Mouse (Mus musculus) hindbrain, embryonic 16.5 days (tissue): Measurements from ENCODE around the gene Usp9y. TPM values are rescaled to one million over a fixed set of nuclear protein-coding genes. Genes with fewer than 3 reads are reported as not detected.

Experiments
- ATAC-seq: fragments of 200-750 bp; cut with Nextera tagmentation; 2 replicates; pipeline ENCODE4 v1.8.0; 2017; ENCODE audit warnings: moderate TSS enrichment, moderate library complexity
- H3K27ac ChIP-seq: fragments of 300-500 bp; sonication (generic); 2 replicates; pipeline ENCODE4 v1.5.1; 2014; ENCODE audit warnings: low read depth, mild to moderate bottlenecking, control low read depth, low read length, moderate library complexity
- H3K27me3 ChIP-seq: fragments of 300-500 bp; sonication (generic); replicated peaks from 2 replicates; pipeline ENCODE4 v1.6.1; 2014; ENCODE audit warnings: low read length; ENCODE audit not compliant: control insufficient read depth, insufficient read depth
- H3K36me3 ChIP-seq: fragments of 300-500 bp; sonication (generic); 2 replicates; pipeline ENCODE4 v1.6.1; 2014; ENCODE audit warnings: mild to moderate bottlenecking, low read length, moderate library complexity, mixed read lengths; ENCODE audit not compliant: control insufficient read depth, insufficient read depth
- H3K4me1 ChIP-seq: fragments of 300-500 bp; sonication (generic); 2 replicates; pipeline ENCODE4 v1.6.1; 2014; ENCODE audit warnings: low read depth, low read length; ENCODE audit not compliant: control insufficient read depth, insufficient read depth
- H3K4me2 ChIP-seq: fragments of 300-500 bp; sonication (generic); 2 replicates; pipeline ENCODE4 v1.6.1; 2014; ENCODE audit warnings: mild to moderate bottlenecking, low read length, control low read depth, moderate library complexity
- H3K4me3 ChIP-seq: fragments of 300-500 bp; sonication (generic); 2 replicates; pipeline ENCODE4 v1.5.1; 2014; ENCODE audit warnings: mild to moderate bottlenecking, low read length, control low read depth, moderate library complexity
- H3K9ac ChIP-seq: fragments of 300-500 bp; sonication (generic); 2 replicates; pipeline ENCODE4 v1.6.1; 2014; ENCODE audit warnings: low read depth, mild to moderate bottlenecking, control low read depth, low read length, moderate library complexity
- H3K9me3 ChIP-seq: fragments of 300-500 bp; sonication (generic); 2 replicates; pipeline ENCODE4 v1.6.1; 2014; ENCODE audit warnings: mild to moderate bottlenecking, low read length, moderate library complexity; ENCODE audit not compliant: control insufficient read depth
- WGBS: fragments of 180-500 bp; shearing (Covaris S2); extraction: QIAGEN DNeasy Blood & Tissue Kit; methylation state at CpG from one replicate; pipeline ENCODE4 v1.1.7; 2014; 5-methylcytosine and 5-hydroxymethylcytosine counted together
- polyA plus RNA-seq: library from polyadenylated mRNA; unstranded; fragments of >200 nt; fragmentation: Nextera tagmentation; extraction: Ambion mirVana; gene quantifications from 2 replicates; pipeline ENCODE4 v1.2.1, GENCODE M21; 2015

Gene Usp9y
- polyA plus RNA-seq, result not detected in 2 replicates

DNA sequence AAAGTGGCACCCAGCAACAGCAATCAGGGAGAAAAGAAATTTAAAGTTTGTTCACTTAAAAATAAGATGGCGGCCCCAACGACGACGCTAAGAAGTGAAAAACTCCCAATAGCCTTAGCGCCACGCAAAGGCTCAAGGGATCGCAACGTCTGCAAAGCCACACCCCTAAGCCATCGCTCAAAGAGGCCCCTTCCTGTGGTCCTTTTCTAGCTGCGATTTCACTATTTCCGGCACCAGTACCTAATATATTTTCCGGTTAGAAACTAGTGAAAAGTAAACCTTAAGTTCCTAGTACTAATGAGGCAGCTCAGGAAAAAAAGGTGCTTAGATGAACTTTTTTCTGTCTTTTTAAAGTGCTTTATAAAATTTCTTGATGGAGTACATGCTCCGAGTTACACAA lies at the start of gene Usp9y:
Usp9y (minus strand) TSS at position 101 of the 400 bp plus-strand sequence.
- Histone ChIP-seq H3K27me3 (no peaks in the 10 kb centered on the region), H3K27ac (no peak within 1 kb of the TSS), H3K36me3 (no peaks in the 10 kb centered on the region), H3K9me3 (no peaks in the 10 kb centered on the region), H3K4me3 (no peak within 1 kb of the TSS), H3K4me2 (no peak within 1 kb of the TSS), H3K9ac (no peak within 1 kb of the TSS), H3K4me1 (no peaks in the 10 kb centered on the region)
- no peak for ATAC-seq
- WGBS, result 93% methylated on average over 13 of the region's 13 CpGs

DNA sequence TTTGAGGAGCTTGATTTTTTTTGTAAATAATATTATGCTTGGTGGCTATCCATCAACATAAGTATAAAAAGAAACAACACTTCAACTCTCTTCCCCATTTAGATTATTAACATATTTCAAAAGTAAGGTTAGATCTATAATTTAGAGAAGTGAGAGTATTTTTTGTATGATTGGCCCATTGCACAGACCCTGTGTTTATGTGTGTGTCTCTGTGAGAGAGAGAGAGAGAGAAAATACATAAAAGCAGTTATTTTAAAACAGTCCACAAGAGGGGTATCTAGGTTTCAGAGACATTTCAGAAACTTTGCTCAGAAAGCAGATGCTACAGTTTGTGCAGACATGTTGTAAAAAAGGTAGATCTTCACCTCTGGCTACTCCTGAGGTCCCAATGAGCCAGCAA lies 165.9 kb downstream of the Usp9y start:
- Histone ChIP-seq H3K27ac (no peak overlapping the region), H3K4me1 (no peaks in the 10 kb centered on the region), H3K4me3 (no peak overlapping the region), H3K9ac (no peak overlapping the region), H3K27me3 (no peaks in the 10 kb centered on the region), H3K9me3 (no peaks in the 10 kb centered on the region), H3K36me3 (no peaks in the 10 kb centered on the region), H3K4me2 (no peak overlapping the region)
- ATAC-seq, result no peak

DNA sequence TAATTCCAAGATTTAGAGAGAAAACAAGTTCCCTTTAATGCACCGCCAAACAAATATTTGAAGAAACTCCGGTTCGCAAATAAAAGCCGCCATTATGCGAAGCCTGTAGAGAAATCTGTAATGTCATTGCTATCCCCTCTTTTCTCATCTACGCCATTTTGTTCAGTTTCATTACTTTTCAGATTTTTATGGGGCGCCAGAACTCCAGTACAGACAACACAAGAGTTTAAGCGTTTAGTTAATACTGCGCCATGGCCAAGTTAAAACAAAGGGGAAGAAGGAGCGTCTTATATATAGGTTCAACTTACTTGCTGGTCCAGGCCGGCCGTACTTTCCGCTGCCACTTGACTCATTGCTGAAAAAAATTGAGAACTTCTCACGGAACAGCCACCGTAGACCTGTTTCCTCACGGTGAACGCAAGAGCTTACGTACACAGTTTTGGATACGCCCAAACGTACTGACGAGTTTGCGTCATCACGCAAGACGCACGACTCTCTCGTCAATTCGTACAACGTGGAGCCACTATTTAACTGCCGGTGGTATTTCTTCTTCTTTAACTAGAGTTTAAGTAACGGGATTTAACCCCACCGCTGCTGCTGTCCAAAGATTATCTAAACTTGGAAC lies 173.3 kb downstream of the Usp9y start, which contains the start of gene Ddx3y:
Ddx3y (minus strand) TSS at position 459 of the 625 bp plus-strand sequence.
- H3K4me2 ChIP-seq, result peak within 1 kb of the TSS; percentile 39
- no peaks in the 10 kb centered on the region for H3K4me1 ChIP-seq
- no peaks in the 10 kb centered on the region for H3K36me3 ChIP-seq
- no peaks in the 10 kb centered on the region for H3K27me3 ChIP-seq
- ATAC-seq, result peak; percentile 96
- peak within 1 kb of the TSS; percentile 39 for H3K27ac ChIP-seq
- peak within 1 kb of the TSS; percentile 47 for H3K9ac ChIP-seq
- H3K4me3 ChIP-seq, result peak within 1 kb of the TSS; percentile 43
- WGBS, result 1% methylated on average over 28 of the region's 31 CpGs
- H3K9me3 ChIP-seq, result no peaks in the 10 kb centered on the region

DNA sequence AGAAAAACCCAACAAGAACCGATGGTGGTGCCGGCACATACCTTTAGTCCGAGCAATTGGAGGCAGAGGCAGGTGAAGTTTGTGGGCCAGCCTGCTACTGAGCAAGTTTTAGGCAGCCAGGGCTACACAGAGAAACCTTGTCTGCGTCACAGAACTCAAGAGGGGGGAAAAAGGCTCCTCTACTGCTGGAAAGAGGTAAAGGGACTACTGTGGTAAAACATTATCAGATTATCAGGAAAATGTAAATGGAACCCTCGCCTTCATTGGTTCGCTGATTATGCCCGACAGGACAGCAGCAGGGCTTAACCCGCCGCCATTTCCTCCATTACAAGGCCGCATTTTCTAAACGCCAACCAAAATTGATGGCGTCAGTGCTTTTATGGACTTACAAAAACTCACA lies 173.8 kb downstream of the Usp9y start:
- no peaks in the 10 kb centered on the region for H3K36me3 ChIP-seq
- WGBS, result 3% methylated on average over 10 of the region's 12 CpGs
- H3K9me3 ChIP-seq, result no peaks in the 10 kb centered on the region
- no peak; the same call in 1 of the 2 replicates for ATAC-seq
- H3K4me2 ChIP-seq, result peak overlapping the region; percentile 39
- peak overlapping the region; percentile 43 for H3K4me3 ChIP-seq
- H3K27ac ChIP-seq, result peak overlapping the region; percentile 39
- H3K4me1 ChIP-seq, result no peaks in the 10 kb centered on the region
- no peaks in the 10 kb centered on the region for H3K27me3 ChIP-seq
- H3K9ac ChIP-seq, result peak overlapping the region; percentile 47

Other genes starting within 250 kb of the Usp9y start
- 5.3 and 8.7 TPM in 2 replicates for gene Uty, start 214.0 kb downstream of the Usp9y start, polyA plus RNA-seq
- 13.5 and 19.1 TPM in 2 replicates for gene Ddx3y, start 173.2 kb downstream of the Usp9y start, polyA plus RNA-seq